Mouse (Mus musculus) layer of hippocampus, postnatal 36 days (tissue): ENCODE measurements at regions not wholly inside any gene's neighbourhood (a gene's known extent, or its start where the extent isn't known, plus 50 kb on each side); places are given as distances from the start of the nearest gene placed in this dataset.
"Not testable (repeated sequence)": the region's sequence is repeated elsewhere in the genome, so short reads cannot be mapped to it uniquely, and the experiment has no call there.

ENCODE experiments used
- DNase-seq, 2 experiments: peaks; one replicate each; pipeline ENCODE4 v3.0.0; 2022

- DNase-seq, result no peak
These were observed 133.6 kb downstream of the Dll1 start for GRCm38 (mm10) chr17:15242976-15243635.

GRCm38 (mm10) chr17:15242356-15242755 lies 134.3 kb downstream of the Dll1 start:
- DNase-seq, result no peak

- DNase-seq, result no peak
These were observed 135.2 kb downstream of the Dll1 start for GRCm38 (mm10) chr17:15241491-15241890.

- DNase-seq, result not testable (repeated sequence)
These were observed 136.0 kb downstream of the Dll1 start for GRCm38 (mm10) chr17:15240641-15241040.

GRCm38 (mm10) chr17:15240011-15240410 lies 136.7 kb downstream of the Dll1 start:
- DNase-seq, result no peak

- DNase-seq, result no peak
These were observed 141.6 kb downstream of the Dll1 start for GRCm38 (mm10) chr17:15235041-15235440.

GRCm38 (mm10) chr17:15231175-15231574 lies 145.5 kb downstream of the Dll1 start:
- DNase-seq, result no peak

- DNase-seq, result no peak
These were observed 147.5 kb downstream of the Dll1 start for GRCm38 (mm10) chr17:15229159-15229558.

- no peak for DNase-seq
These were observed 148.6 kb downstream of the Dll1 start for GRCm38 (mm10) chr17:15228077-15228476.

- no peak for DNase-seq
These were observed 152.8 kb downstream of the Dll1 start for GRCm38 (mm10) chr17:15223826-15224225.

- DNase-seq, result no peak
These were observed 153.7 kb downstream of the Dll1 start for GRCm38 (mm10) chr17:15222923-15223322.

GRCm38 (mm10) chr17:15214157-15214685 lies 162.5 kb downstream of the Dll1 start:
- no peak for DNase-seq

GRCm38 (mm10) chr17:15208808-15209173 lies 167.5 kb upstream of the Gm3448 start:
- no peak for DNase-seq

GRCm38 (mm10) chr17:15208030-15208807 lies 166.9 kb upstream of the Gm3448 start:
- peak; percentile 55 to 61 for DNase-seq

GRCm38 (mm10) chr17:15207182-15208029 lies 166.1 kb upstream of the Gm3448 start:
- no peak for DNase-seq

- DNase-seq, result no peak
These were observed 164.5 kb upstream of the Gm3448 start for GRCm38 (mm10) chr17:15205799-15206198.

GRCm38 (mm10) chr17:15204524-15204923 lies 163.2 kb upstream of the Gm3448 start:
- DNase-seq, result no peak

GRCm38 (mm10) chr17:15199235-15199634 lies 157.9 kb upstream of the Gm3448 start:
- no peak for DNase-seq

- DNase-seq, result no peak
These were observed 156.0 kb upstream of the Gm3448 start for GRCm38 (mm10) chr17:15197361-15197760.

- no peak for DNase-seq
These were observed 154.5 kb upstream of the Gm3448 start for GRCm38 (mm10) chr17:15195819-15196218.

GRCm38 (mm10) chr17:15194894-15195461 lies 153.6 kb upstream of the Gm3448 start:
- DNase-seq, result no peak

- DNase-seq, result peak in 1 of 2 experiments; percentile 44
These were observed 152.5 kb upstream of the Gm3448 start for GRCm38 (mm10) chr17:15193831-15194230.
